Mouse (Mus musculus): ENCODE measurements around the gene Smco4. TPM values are rescaled to one million over a fixed set of nuclear protein-coding genes. Genes with fewer than 3 reads are reported as not detected.
"Not testable (repeated sequence)": the region's sequence is repeated elsewhere in the genome, so short reads cannot be mapped to it uniquely, and the experiment has no call there.

The Smco4 gene
- polyA plus RNA-seq, 1 experiment from 2014 or later: 1.8 TPM

DNA sequence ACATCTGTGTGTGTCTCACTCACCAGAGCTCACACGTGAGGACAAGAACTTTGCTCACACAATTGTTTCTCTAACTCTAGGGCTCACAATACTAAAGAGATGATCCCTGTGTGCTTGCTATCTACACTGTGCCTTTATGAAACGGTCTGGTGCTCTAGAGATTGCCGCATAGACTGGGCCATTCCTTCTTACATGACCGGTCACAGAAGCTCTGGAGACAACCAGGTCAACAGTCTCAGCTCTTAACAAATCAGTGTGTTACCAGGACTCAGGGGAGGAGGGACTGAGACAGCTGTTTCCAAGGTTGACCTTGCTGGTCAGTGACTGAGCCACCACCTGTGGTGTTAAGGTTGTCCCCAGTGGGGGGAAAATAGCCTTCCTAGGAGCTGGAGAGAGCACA lies 1.5 kb upstream of the Smco4 start:
- ATAC-seq: no peak
- H3K9me3 ChIP-seq (ENCODE audit: control insufficient read depth, low read length): no peaks in the 10 kb centered on the region
- H3K36me3 ChIP-seq (ENCODE audit: control insufficient read depth, insufficient read depth): no peaks in the 10 kb centered on the region
- H3K4me2 ChIP-seq (ENCODE audit: low read length): no peak overlapping the region
- H3K27ac ChIP-seq (ENCODE audit: low read length): no peak overlapping the region
- no peak overlapping the region for H3K4me3 ChIP-seq (replicated peaks; ENCODE audit: low read length)
- peaks cover 18% of the 10 kb centered on the region for H3K4me1 ChIP-seq (replicated peaks; ENCODE audit: control insufficient read depth, insufficient read depth, low read length)
- H3K27me3 ChIP-seq (replicated peaks; ENCODE audit: control insufficient read depth, insufficient read depth, low read length): no peaks in the 10 kb centered on the region
- H3K9ac ChIP-seq (replicated peaks; ENCODE audit: low read depth, low read length): no peak overlapping the region
- WGBS: 91% methylated on average over 4 of the region's 4 CpGs

DNA sequence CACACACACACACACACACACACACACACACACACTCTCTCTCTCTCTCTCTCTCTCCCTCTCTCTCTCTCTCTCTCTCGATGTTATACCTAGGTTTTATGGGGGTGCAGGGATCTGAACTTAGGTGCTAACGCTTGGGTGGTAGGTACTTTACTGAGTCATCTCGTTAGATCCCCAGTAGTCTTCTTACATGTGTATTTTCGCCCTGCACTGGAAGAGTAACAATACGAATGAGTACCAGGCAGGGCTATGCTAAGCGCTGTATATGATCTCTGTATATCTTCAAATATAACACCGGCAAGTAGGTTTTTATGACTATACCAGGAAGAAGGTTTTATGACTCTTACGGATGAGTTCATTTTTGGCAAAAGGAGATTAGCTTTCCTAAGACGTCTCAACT lies 831 bp upstream of the Smco4 start:
- Histone ChIP-seq H3K4me1 (replicated peaks; ENCODE audit: control insufficient read depth, insufficient read depth, low read length) (peaks cover 18% of the 10 kb centered on the region), H3K9ac (replicated peaks; ENCODE audit: low read depth, low read length) (no peak overlapping the region), H3K9me3 (ENCODE audit: control insufficient read depth, low read length) (no peaks in the 10 kb centered on the region), H3K4me3 (replicated peaks; ENCODE audit: low read length) (no peak overlapping the region), H3K27me3 (replicated peaks; ENCODE audit: control insufficient read depth, insufficient read depth, low read length) (no peaks in the 10 kb centered on the region), H3K4me2 (ENCODE audit: low read length) (no peak overlapping the region), H3K27ac (ENCODE audit: low read length) (no peak overlapping the region), H3K36me3 (ENCODE audit: control insufficient read depth, insufficient read depth) (no peaks in the 10 kb centered on the region)
- 78% methylated on average over 9 of the region's 9 CpGs for WGBS
- no peak for ATAC-seq

DNA sequence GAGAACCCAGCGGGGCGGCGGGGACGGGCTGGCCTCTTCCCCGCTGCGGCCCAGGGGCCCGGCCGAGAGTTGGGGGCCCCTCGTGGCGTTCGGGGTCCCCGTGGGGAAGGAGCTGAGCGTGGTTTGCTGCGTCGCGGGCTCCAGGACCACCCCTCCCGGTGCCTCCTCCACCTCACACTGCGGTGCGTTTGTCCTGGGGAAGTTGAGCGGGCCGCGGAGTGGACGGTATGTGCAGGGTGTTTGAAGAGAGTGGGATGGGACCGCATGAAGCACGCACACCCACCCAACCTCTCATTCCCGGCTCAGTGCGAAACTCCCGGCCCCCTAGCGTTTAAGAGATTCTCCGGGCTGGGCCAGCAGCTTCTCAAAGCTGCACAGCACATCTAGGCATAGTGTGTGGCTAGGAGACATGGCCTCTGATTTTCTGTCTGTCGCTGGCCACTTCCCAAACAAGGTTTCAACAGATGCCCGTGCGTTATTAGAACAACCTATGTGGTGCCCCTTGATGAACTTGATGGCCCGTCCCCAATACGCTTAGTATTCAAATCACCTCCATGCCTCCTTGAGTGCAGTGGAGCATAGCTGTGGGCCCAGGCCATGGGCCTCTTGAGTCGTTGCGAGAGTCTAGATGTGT lies 810 bp downstream of the Smco4 start:
- no peaks in the 10 kb centered on the region for H3K36me3 ChIP-seq (ENCODE audit: control insufficient read depth, insufficient read depth)

GRCm38 (mm10) chr9:15495281-15495680 lies 2.0 kb downstream of the Smco4 start:
- 87% methylated on average over 2 of the region's 2 CpGs for WGBS
- H3K27ac ChIP-seq (ENCODE audit: low read length); H3K4me3 ChIP-seq (replicated peaks; ENCODE audit: low read length); H3K36me3 ChIP-seq (ENCODE audit: control insufficient read depth, insufficient read depth); H3K4me2 ChIP-seq (ENCODE audit: low read length); H3K9me3 ChIP-seq (ENCODE audit: control insufficient read depth, low read length); H3K9ac ChIP-seq (replicated peaks; ENCODE audit: low read depth, low read length); ATAC-seq; H3K27me3 ChIP-seq (replicated peaks; ENCODE audit: control insufficient read depth, insufficient read depth, low read length): not testable (repeated sequence)
- peaks cover 25% of the 10 kb centered on the region for H3K4me1 ChIP-seq (replicated peaks; ENCODE audit: control insufficient read depth, insufficient read depth, low read length)

More for the DNA sequence above, 810 bp downstream of the Smco4 start:
- ATAC-seq: peak; percentile 83
- Histone ChIP-seq H3K9ac (replicated peaks; ENCODE audit: low read depth, low read length) (peak overlapping the region; percentile 89), H3K4me2 (ENCODE audit: low read length) (peak overlapping the region; percentile 90), H3K27me3 (replicated peaks; ENCODE audit: control insufficient read depth, insufficient read depth, low read length) (no peaks in the 10 kb centered on the region), H3K4me3 (replicated peaks; ENCODE audit: low read length) (peak overlapping the region; percentile 76), H3K4me1 (replicated peaks; ENCODE audit: control insufficient read depth, insufficient read depth, low read length) (peaks cover 25% of the 10 kb centered on the region), H3K27ac (ENCODE audit: low read length) (peak overlapping the region; percentile 38), H3K9me3 (ENCODE audit: control insufficient read depth, low read length) (no peaks in the 10 kb centered on the region)
- under 1% methylated on average over 37 of the region's 37 CpGs for WGBS

DNA sequence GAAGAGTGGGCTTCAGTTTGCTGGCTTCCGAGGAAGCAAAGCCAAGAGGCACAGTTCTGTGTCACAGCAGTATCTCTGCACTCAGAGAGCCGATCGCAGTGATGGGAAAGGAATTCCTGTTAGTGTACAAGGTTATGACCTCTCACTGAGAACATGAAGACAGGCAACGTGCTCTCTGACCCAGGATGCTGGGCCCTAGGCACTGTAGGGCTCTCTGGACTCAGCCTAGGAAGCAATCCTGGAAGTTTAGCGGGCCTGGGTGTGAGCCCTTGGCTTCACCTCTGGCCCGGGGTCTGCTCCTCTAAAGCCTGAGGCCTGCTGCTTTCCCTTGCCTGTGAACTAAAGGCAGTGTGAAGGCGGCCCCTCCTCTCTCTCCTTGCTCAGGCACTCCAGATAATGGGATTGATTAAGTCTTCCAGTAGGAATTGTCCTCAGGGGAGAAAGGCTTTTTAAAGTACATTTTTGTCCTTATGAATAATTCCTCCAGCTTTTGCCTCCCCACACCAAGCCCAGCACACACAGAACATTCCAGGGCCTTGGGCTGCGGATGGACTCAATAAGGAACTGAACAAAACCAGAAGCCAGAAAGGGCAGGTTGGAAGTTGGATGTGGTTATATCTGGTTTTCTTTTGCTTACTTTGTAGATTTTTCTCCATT lies 2.8 kb downstream of the Smco4 start:
- no peak overlapping the region for H3K9ac ChIP-seq (replicated peaks; ENCODE audit: low read depth, low read length)
- no peaks in the 10 kb centered on the region for H3K9me3 ChIP-seq (ENCODE audit: control insufficient read depth, low read length)
- no peak overlapping the region for H3K4me3 ChIP-seq (replicated peaks; ENCODE audit: low read length)
- no peak overlapping the region for H3K4me2 ChIP-seq (ENCODE audit: low read length)
- H3K27me3 ChIP-seq (replicated peaks; ENCODE audit: control insufficient read depth, insufficient read depth, low read length): no peaks in the 10 kb centered on the region
- WGBS: 27% methylated on average over 8 of the region's 8 CpGs
- ATAC-seq: no peak
- no peaks in the 10 kb centered on the region for H3K36me3 ChIP-seq (ENCODE audit: control insufficient read depth, insufficient read depth)
- no peak overlapping the region for H3K27ac ChIP-seq (ENCODE audit: low read length)
- H3K4me1 ChIP-seq (replicated peaks; ENCODE audit: control insufficient read depth, insufficient read depth, low read length): peaks cover 25% of the 10 kb centered on the region

- Histone ChIP-seq H3K27me3 (replicated peaks; ENCODE audit: control insufficient read depth, insufficient read depth, low read length) (no peaks in the 10 kb centered on the region), H3K9ac (replicated peaks; ENCODE audit: low read depth, low read length) (no peak overlapping the region), H3K4me2 (ENCODE audit: low read length) (no peak overlapping the region), H3K27ac (ENCODE audit: low read length) (no peak overlapping the region), H3K36me3 (ENCODE audit: control insufficient read depth, insufficient read depth) (no peaks in the 10 kb centered on the region), H3K4me1 (replicated peaks; ENCODE audit: control insufficient read depth, insufficient read depth, low read length) (peaks cover 14% of the 10 kb centered on the region; the same call in 1 of the 2 replicates), H3K4me3 (replicated peaks; ENCODE audit: low read length) (no peak overlapping the region), H3K9me3 (ENCODE audit: control insufficient read depth, low read length) (no peaks in the 10 kb centered on the region)
- no peak for ATAC-seq
- WGBS: 92% methylated on average over 5 of the region's 5 CpGs
Observed at GRCm38 (mm10) chr9:15500025-15500424, 6.8 kb downstream of the Smco4 start.

GRCm38 (mm10) chr9:15501319-15502256 lies 8.4 kb downstream of the Smco4 start:
- no peaks in the 10 kb centered on the region for H3K36me3 ChIP-seq (ENCODE audit: control insufficient read depth, insufficient read depth)
- WGBS: 82% methylated on average over 19 of the region's 19 CpGs
- ATAC-seq: no peak
- no peak overlapping the region for H3K27ac ChIP-seq (ENCODE audit: low read length)
- no peak overlapping the region for H3K9ac ChIP-seq (replicated peaks; ENCODE audit: low read depth, low read length)
- H3K4me3 ChIP-seq (replicated peaks; ENCODE audit: low read length): no peak overlapping the region
- no peak overlapping the region for H3K4me2 ChIP-seq (ENCODE audit: low read length)
- H3K4me1 ChIP-seq (replicated peaks; ENCODE audit: control insufficient read depth, insufficient read depth, low read length): 0 out of 2 replicates have a peak, but pooled peaks cover 7% of the 10 kb centered on the region
- H3K27me3 ChIP-seq (replicated peaks; ENCODE audit: control insufficient read depth, insufficient read depth, low read length): no peaks in the 10 kb centered on the region
- no peaks in the 10 kb centered on the region for H3K9me3 ChIP-seq (ENCODE audit: control insufficient read depth, low read length)

DNA sequence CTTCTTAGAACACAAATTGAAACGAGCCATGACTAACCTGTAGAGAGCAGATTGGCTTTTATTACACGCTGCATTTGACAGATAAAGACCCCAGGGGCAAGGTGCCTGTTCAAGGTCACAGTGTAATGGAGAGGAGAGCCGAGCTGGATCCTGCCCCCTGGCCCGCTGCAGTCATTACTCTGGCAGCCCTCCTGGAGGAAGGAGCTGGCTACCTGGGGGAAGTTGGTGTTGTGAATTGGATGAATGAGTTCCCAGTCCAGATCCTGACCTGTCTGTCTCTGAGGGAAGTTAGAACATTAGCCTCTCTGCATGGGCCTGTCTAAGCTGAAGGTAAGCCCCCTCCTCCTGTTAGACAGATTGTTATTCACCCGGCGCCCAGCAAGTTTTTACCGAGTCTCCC lies 9.2 kb downstream of the Smco4 start:
- Histone ChIP-seq H3K27ac (ENCODE audit: low read length) (no peak overlapping the region), H3K4me3 (replicated peaks; ENCODE audit: low read length) (no peak overlapping the region), H3K9me3 (ENCODE audit: control insufficient read depth, low read length) (no peaks in the 10 kb centered on the region), H3K27me3 (replicated peaks; ENCODE audit: control insufficient read depth, insufficient read depth, low read length) (no peaks in the 10 kb centered on the region), H3K36me3 (ENCODE audit: control insufficient read depth, insufficient read depth) (no peaks in the 10 kb centered on the region), H3K4me1 (replicated peaks; ENCODE audit: control insufficient read depth, insufficient read depth, low read length) (0 out of 2 replicates have a peak, but pooled peaks cover 7% of the 10 kb centered on the region), H3K9ac (replicated peaks; ENCODE audit: low read depth, low read length) (no peak overlapping the region), H3K4me2 (ENCODE audit: low read length) (no peak overlapping the region)
- no peak for ATAC-seq
- 55% methylated on average over 7 of the region's 7 CpGs for WGBS

DNA sequence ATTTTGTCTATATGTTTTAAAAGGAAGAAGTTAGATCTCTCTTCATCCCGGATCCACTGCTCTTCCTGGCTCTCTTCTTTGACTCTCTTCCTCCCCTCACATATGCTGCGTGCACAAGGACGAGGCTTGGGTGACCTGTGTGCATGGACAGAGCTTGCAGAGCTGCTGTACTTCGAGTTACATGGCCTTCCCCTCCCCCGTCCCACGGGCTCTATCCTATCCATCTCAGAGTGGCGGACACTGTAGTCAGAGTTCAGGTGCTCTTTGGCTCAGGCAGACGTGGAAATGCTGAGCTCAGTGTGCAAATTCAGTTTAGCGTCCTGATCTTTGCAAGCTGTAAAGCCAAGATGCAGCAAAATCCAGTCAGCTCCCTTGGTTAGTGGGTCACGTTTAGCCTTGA lies 10.1 kb downstream of the Smco4 start:
- H3K9ac ChIP-seq (replicated peaks; ENCODE audit: low read depth, low read length): no peak overlapping the region
- no peak overlapping the region for H3K4me3 ChIP-seq (replicated peaks; ENCODE audit: low read length)
- WGBS: 83% methylated on average over 10 of the region's 10 CpGs
- no peaks in the 10 kb centered on the region for H3K27me3 ChIP-seq (replicated peaks; ENCODE audit: control insufficient read depth, insufficient read depth, low read length)
- ATAC-seq: no peak
- no peaks in the 10 kb centered on the region for H3K9me3 ChIP-seq (ENCODE audit: control insufficient read depth, low read length)
- 0 out of 2 replicates have a peak, but pooled peaks cover 4% of the 10 kb centered on the region for H3K4me1 ChIP-seq (replicated peaks; ENCODE audit: control insufficient read depth, insufficient read depth, low read length)
- H3K36me3 ChIP-seq (ENCODE audit: control insufficient read depth, insufficient read depth): no peaks in the 10 kb centered on the region
- H3K27ac ChIP-seq (ENCODE audit: low read length): no peak overlapping the region
- no peak overlapping the region for H3K4me2 ChIP-seq (ENCODE audit: low read length)
